Mouse (Mus musculus): ENCODE data around the gene Clcnkb.

GRCm38 (mm10) chr4:141365126-141365525 lies 50.7 kb downstream of the Clcnkb start:
- TF ChIP-seq CTCF (IDR thresholded peaks at IDR 0.05; ENCODE audit: insufficient read depth, low read depth, low read length) (no peak), POLR2A (IDR thresholded peaks at IDR 0.05; ENCODE audit: insufficient read depth, low read depth, low read length) (no peak)
